Mouse (Mus musculus) myocyte (in vitro differentiated cells): ENCODE measurements around the gene Lrfn2.

Experiments used
- E2F4 ChIP-seq: IDR thresholded peaks from one replicate; pipeline ENCODE4 v1.6.1; 2011; ENCODE audit warnings: mild to moderate bottlenecking, control low read depth, moderate library complexity; ENCODE audit not compliant: insufficient read depth
- MYOG ChIP-seq, 3 experiments: IDR thresholded peaks; one replicate each; pipeline ENCODE4 v1.6.1; 2011; ENCODE audit warnings: control low read depth in 2 of 3, low read depth in 2 of 3, mild to moderate bottlenecking in 2 of 3; ENCODE audit not compliant: insufficient read length in 2 of 3, control insufficient read depth in 1 of 3, insufficient read depth in 1 of 3
- POLR2A ChIP-seq: IDR thresholded peaks from one replicate; pipeline ENCODE4 v1.6.1; 2011; ENCODE audit warnings: low read depth, mild to moderate bottlenecking, control low read depth, moderate library complexity; ENCODE audit not compliant: insufficient read length
- REST ChIP-seq: IDR thresholded peaks from one replicate; pipeline ENCODE4 v1.6.1; 2011; ENCODE audit warnings: mild to moderate bottlenecking, control low read depth, moderate library complexity; ENCODE audit not compliant: insufficient read depth, insufficient read length
- TCF12 ChIP-seq: IDR thresholded peaks from one replicate; pipeline ENCODE4 v1.6.1; 2011; ENCODE audit warnings: mild to moderate bottlenecking, control low read depth; ENCODE audit not compliant: poor library complexity, insufficient read depth, severe bottlenecking
- USF1 ChIP-seq: IDR thresholded peaks from one replicate; pipeline ENCODE4 v1.6.1; 2011; ENCODE audit warnings: low read depth, mild to moderate bottlenecking, control low read depth, moderate library complexity

GRCm38 (mm10) chr17:49085111-49085510, 152.9 kb downstream of the Lrfn2 start:
- TF ChIP-seq POLR2A (no peak), MYOG (IDR thresholded peaks at IDR 0.05; ENCODE audit: control insufficient read depth in 1 of 3, insufficient read depth in 1 of 3, insufficient read length in 2 of 3, low read depth in 2 of 3) (no peak), REST (no peak), TCF12 (no peak), USF1 (no peak), E2F4 (no peak)
